Mouse (Mus musculus) kidney, embryonic 16.5 days (tissue): ENCODE measurements around the gene Psapl1. TPM values are rescaled to one million over a fixed set of nuclear protein-coding genes. Genes with fewer than 3 reads are reported as not detected.

Experiments
- ATAC-seq: fragments of 200-750 bp; cut with Nextera tagmentation; 2 replicates; pipeline ENCODE4 v1.8.0; 2017; ENCODE audit warnings: moderate TSS enrichment; ENCODE audit not compliant: low FRiP score, low TSS enrichment
- H3K27ac ChIP-seq: fragments of 300-500 bp; sonication (generic); 2 replicates; pipeline ENCODE4 v1.5.1; 2014; ENCODE audit warnings: low read length
- H3K27me3 ChIP-seq: fragments of 300-500 bp; sonication (generic); 2 replicates; pipeline ENCODE4 v1.6.1; 2014; ENCODE audit warnings: low read length, control low read depth, mixed read lengths; ENCODE audit not compliant: insufficient read depth
- H3K36me3 ChIP-seq: fragments of 300-500 bp; sonication (generic); 2 replicates; pipeline ENCODE4 v1.6.1; 2014; ENCODE audit warnings: low read length, control low read depth, mixed read lengths; ENCODE audit not compliant: insufficient read depth
- H3K4me1 ChIP-seq: fragments of 300-500 bp; sonication (generic); 2 replicates; pipeline ENCODE4 v1.6.1; 2014; ENCODE audit warnings: low read length, control low read depth, mixed read lengths; ENCODE audit not compliant: insufficient read depth
- H3K4me2 ChIP-seq: fragments of 300-500 bp; sonication (generic); replicated peaks from 2 replicates; pipeline ENCODE4 v1.6.1; 2014; ENCODE audit warnings: low read depth, low read length
- H3K4me3 ChIP-seq: fragments of 300-500 bp; sonication (generic); 2 replicates; pipeline ENCODE4 v1.5.1; 2014; ENCODE audit warnings: mild to moderate bottlenecking, low read length
- H3K9ac ChIP-seq: fragments of 300-500 bp; sonication (generic); replicated peaks from 2 replicates; pipeline ENCODE4 v1.6.1; 2014; ENCODE audit warnings: low read length
- H3K9me3 ChIP-seq: fragments of 300-500 bp; sonication (generic); 2 replicates; pipeline ENCODE4 v1.6.1; 2016; ENCODE audit warnings: low read length, control low read depth
- WGBS: fragments of 180-500 bp; shearing (Covaris S2); extraction: QIAGEN DNeasy Blood & Tissue Kit; methylation state at CpG from one replicate; pipeline ENCODE4 v1.1.7; 2014; 5-methylcytosine and 5-hydroxymethylcytosine counted together
- polyA plus RNA-seq: library from polyadenylated mRNA; unstranded; fragments of >200 nt; fragmentation: Nextera tagmentation; extraction: Ambion mirVana; gene quantifications from 2 replicates; pipeline ENCODE4 v1.2.1, GENCODE M21; 2015

Psapl1 gene
- polyA plus RNA-seq, 1 experiment from 2014 or later, result 0.42 TPM

GRCm38 (mm10) chr5:36199519-36199918, 4.3 kb upstream of the Psapl1 start:
- Histone ChIP-seq H3K4me3 (no peak overlapping the region), H3K27me3 (no peaks in the 10 kb centered on the region), H3K4me2 (no peak overlapping the region), H3K9ac (no peak overlapping the region), H3K36me3 (no peaks in the 10 kb centered on the region), H3K9me3 (no peaks in the 10 kb centered on the region), H3K27ac (no peak overlapping the region), H3K4me1 (peaks cover 5% of the 10 kb centered on the region; the same call in 1 of the 2 replicates)
- WGBS, result 67% methylated on average over 1 of the region's 1 CpGs
- no peak for ATAC-seq

GRCm38 (mm10) chr5:36202781-36203180, 1.0 kb upstream of the Psapl1 start:
- no peaks in the 10 kb centered on the region for H3K27me3 ChIP-seq
- 87% methylated on average over 5 of the region's 5 CpGs for WGBS

GRCm38 (mm10) chr5:36203421-36203820, 400 bp upstream of the Psapl1 start:
- Histone ChIP-seq H3K4me1 (no peaks in the 10 kb centered on the region), H3K9me3 (no peaks in the 10 kb centered on the region), H3K36me3 (no peaks in the 10 kb centered on the region), H3K4me2 (no peak overlapping the region), H3K9ac (no peak overlapping the region), H3K27me3 (no peaks in the 10 kb centered on the region), H3K4me3 (no peak overlapping the region), H3K27ac (no peak overlapping the region)
- ATAC-seq, result no peak
- 93% methylated on average over 5 of the region's 5 CpGs for WGBS

More at GRCm38 (mm10) chr5:36202781-36203180, 1.0 kb upstream of the Psapl1 start:
- Histone ChIP-seq H3K27ac (no peak overlapping the region), H3K4me3 (no peak overlapping the region), H3K36me3 (no peaks in the 10 kb centered on the region), H3K9ac (no peak overlapping the region), H3K4me1 (no peaks in the 10 kb centered on the region), H3K9me3 (no peaks in the 10 kb centered on the region), H3K4me2 (no peak overlapping the region)
- ATAC-seq, result no peak

GRCm38 (mm10) chr5:36205397-36205796, 1.6 kb downstream of the Psapl1 start:
- Histone ChIP-seq H3K36me3 (no peaks in the 10 kb centered on the region), H3K27ac (no peak overlapping the region), H3K4me2 (no peak overlapping the region), H3K9me3 (no peaks in the 10 kb centered on the region), H3K4me3 (no peak overlapping the region), H3K9ac (no peak overlapping the region), H3K27me3 (no peaks in the 10 kb centered on the region), H3K4me1 (no peaks in the 10 kb centered on the region)
- WGBS, result 79% methylated on average over 11 of the region's 11 CpGs
- no peak for ATAC-seq

- WGBS, result 80% methylated on average over 3 of the region's 3 CpGs
- Histone ChIP-seq H3K27me3 (no peaks in the 10 kb centered on the region), H3K9me3 (0 out of 2 replicates have a peak, but pooled peaks cover under 1% of the 10 kb centered on the region), H3K27ac (no peak overlapping the region), H3K36me3 (no peaks in the 10 kb centered on the region), H3K9ac (no peak overlapping the region), H3K4me2 (no peak overlapping the region), H3K4me1 (no peaks in the 10 kb centered on the region), H3K4me3 (no peak overlapping the region)
- ATAC-seq, result no peak
Measured at GRCm38 (mm10) chr5:36208803-36209202, 5.0 kb downstream of the Psapl1 start.

GRCm38 (mm10) chr5:36213310-36213709, 9.5 kb downstream of the Psapl1 start:
- H3K9me3 ChIP-seq, result peaks cover 15% of the 10 kb centered on the region; the same call in 1 of the 2 replicates
- H3K4me3 ChIP-seq, result no peak overlapping the region
- no peak overlapping the region for H3K4me2 ChIP-seq
- no peak overlapping the region for H3K27ac ChIP-seq
- H3K9ac ChIP-seq, result no peak overlapping the region
- ATAC-seq, result peak; percentile 19; the same call in 1 of the 2 replicates
- H3K4me1 ChIP-seq, result no peaks in the 10 kb centered on the region
- no peaks in the 10 kb centered on the region for H3K36me3 ChIP-seq
- 80% methylated on average over 10 of the region's 10 CpGs for WGBS
- no peaks in the 10 kb centered on the region for H3K27me3 ChIP-seq

GRCm38 (mm10) chr5:36220105-36220504, 16.3 kb downstream of the Psapl1 start:
- no peak overlapping the region for H3K4me3 ChIP-seq
- no peaks in the 10 kb centered on the region for H3K27me3 ChIP-seq
- no peak overlapping the region for H3K9ac ChIP-seq
- no peak overlapping the region for H3K4me2 ChIP-seq
- H3K36me3 ChIP-seq, result no peaks in the 10 kb centered on the region
- H3K4me1 ChIP-seq, result no peaks in the 10 kb centered on the region
- no peak for ATAC-seq
- peaks cover 6% of the 10 kb centered on the region; the same call in 1 of the 2 replicates for H3K9me3 ChIP-seq
- H3K27ac ChIP-seq, result no peak overlapping the region
- 89% methylated on average over 4 of the region's 4 CpGs for WGBS

GRCm38 (mm10) chr5:36220626-36221025, 16.8 kb downstream of the Psapl1 start:
- Histone ChIP-seq H3K4me2 (no peak overlapping the region), H3K4me1 (no peaks in the 10 kb centered on the region), H3K27ac (no peak overlapping the region), H3K36me3 (no peaks in the 10 kb centered on the region), H3K9me3 (peaks cover 6% of the 10 kb centered on the region; the same call in 1 of the 2 replicates), H3K9ac (no peak overlapping the region), H3K27me3 (no peaks in the 10 kb centered on the region), H3K4me3 (no peak overlapping the region)
- WGBS, result 71% methylated on average over 6 of the region's 6 CpGs
- no peak for ATAC-seq

- ATAC-seq, result no peak
- no peak overlapping the region for H3K9ac ChIP-seq
- peaks cover 9% of the 10 kb centered on the region for H3K4me1 ChIP-seq
- no peaks in the 10 kb centered on the region for H3K9me3 ChIP-seq
- no peak overlapping the region for H3K4me2 ChIP-seq
- H3K27ac ChIP-seq, result no peak overlapping the region
- no peak overlapping the region for H3K4me3 ChIP-seq
- H3K36me3 ChIP-seq, result no peaks in the 10 kb centered on the region
- H3K27me3 ChIP-seq, result no peaks in the 10 kb centered on the region
- 69% methylated on average over 6 of the region's 6 CpGs for WGBS
Measured at GRCm38 (mm10) chr5:36223787-36224186, 20.0 kb downstream of the Psapl1 start.

GRCm38 (mm10) chr5:36225855-36226254, 22.0 kb downstream of the Psapl1 start:
- 72% methylated on average over 7 of the region's 7 CpGs for whole genome bisulfite sequencing
- peaks cover 9% of the 10 kb centered on the region for H3K4me1 ChIP-seq
- H3K9me3 ChIP-seq, result no peaks in the 10 kb centered on the region
- H3K4me3 ChIP-seq, result no peak overlapping the region
- no peak for ATAC-seq
- H3K4me2 ChIP-seq, result no peak overlapping the region
- no peaks in the 10 kb centered on the region for H3K27me3 ChIP-seq
- peak overlapping the region; percentile 53 for H3K27ac ChIP-seq
- no peak overlapping the region for H3K9ac ChIP-seq
- H3K36me3 ChIP-seq, result no peaks in the 10 kb centered on the region
